Mouse (Mus musculus) monocyte, adult 59 days (primary cell): ENCODE measurements around the gene Zfp644. TPM values are rescaled to one million over a fixed set of nuclear protein-coding genes. Genes with fewer than 3 reads are reported as not detected.

Experiments used
- total RNA-seq, 2 experiments: library from RNA; stranded (reverse); gene quantifications; one replicate each; pipeline ENCODE4 v1.2.4; 2023

The Zfp644 gene
- 100 to 1,000 TPM in 1 of 2 experiments, 10 to 100 TPM in 1; 89.0 to 109 TPM for total RNA-seq

DNA sequence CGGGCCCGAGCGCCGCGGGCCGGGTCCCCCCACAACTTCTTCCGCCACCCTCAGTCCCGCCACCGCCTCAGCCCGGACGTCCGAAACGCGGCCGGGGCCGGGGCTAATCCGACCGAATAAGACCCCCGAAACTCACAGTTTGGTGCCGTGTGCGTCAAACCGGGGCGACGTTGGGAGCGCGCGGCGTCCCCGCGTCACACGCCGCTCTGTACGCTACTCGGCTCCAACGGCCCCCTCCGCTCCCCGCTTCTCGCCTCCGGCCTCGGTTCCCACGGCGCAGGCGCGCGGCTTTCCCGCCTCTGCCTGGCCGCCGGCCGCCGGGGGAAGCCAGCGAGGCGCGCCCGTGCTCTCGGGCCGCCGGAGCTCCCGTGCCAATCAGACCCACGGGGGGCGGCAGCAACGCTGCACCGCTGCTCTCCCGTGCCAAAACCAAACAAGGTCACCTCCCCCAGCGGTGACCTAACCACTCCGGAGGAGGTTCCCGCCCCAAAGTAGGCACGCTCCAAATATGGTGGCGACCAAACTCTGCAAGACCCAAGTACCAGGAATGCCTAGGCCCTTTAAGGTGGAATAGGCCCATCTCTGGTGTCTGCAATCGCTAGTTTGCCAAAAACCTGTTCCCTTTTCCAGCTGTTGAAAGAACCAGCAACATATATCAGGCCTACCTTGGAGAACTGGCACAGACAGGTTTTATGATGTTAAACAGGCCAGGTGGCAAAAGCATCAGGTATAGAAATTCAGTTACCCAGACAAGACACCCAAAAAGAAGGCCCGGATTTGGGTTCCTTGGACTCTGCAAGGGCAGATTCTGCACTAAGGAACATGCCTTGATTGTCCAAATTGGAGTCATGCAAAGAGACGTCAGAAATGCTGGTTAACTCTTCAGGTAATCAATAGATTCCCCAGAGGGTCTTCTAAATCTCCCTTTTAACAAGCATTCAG is at the start of gene Zfp644:
Gene Zfp644, minus strand, starts transcription at position 892 of the 942 bp plus-strand sequence.

GRCm38 (mm10) chr5:106608798-106609197 is 88.3 kb downstream of the Zfp644 start, which contains the start of gene Gm17304:
Gm17304 (plus strand) TSS chr5:106609098.

Other genes starting within 250 kb of the Zfp644 start
- gene Barhl2, start 239.1 kb downstream of the Zfp644 start, total RNA-seq = not detected
- gene Gm17304, start 88.2 kb downstream of the Zfp644 start, total RNA-seq = not detected
- not detected for gene Hfm1, start 229.0 kb upstream of the Zfp644 start, total RNA-seq